Mouse (Mus musculus) layer of hippocampus, adult 18-20 months (tissue): ENCODE results near the gene Zfp493. TPM values are rescaled to one million over a fixed set of nuclear protein-coding genes. Genes with fewer than 3 reads are reported as not detected.

Experiments
- total RNA-seq, 2 experiments: library from RNA; stranded (reverse); gene quantifications; 2 replicates each; pipeline ENCODE4 v1.2.3; 2021

The Zfp493 gene
- total RNA-seq, 2 experiments from 2014 or later: 4.0 to 4.5 TPM

Other genes starting within 250 kb of the Zfp493 start
- gene Zfp748, start 225.9 kb upstream of the Zfp493 start, total RNA-seq: 10 to 100 TPM in 1 of 2 experiments, 1 to 10 TPM in 1; 9.5 to 11.0 TPM
- gene Zfp729b, start 170.0 kb upstream of the Zfp493 start, total RNA-seq: 1 to 10 TPM; 7.7 to 8.1 TPM
- 1 to 10 TPM; 1.3 to 3.7 TPM for gene Gm49345, start 141.9 kb upstream of the Zfp493 start, total RNA-seq
- gene Zfp729a, start 141.9 kb upstream of the Zfp493 start, total RNA-seq: 1 to 10 TPM; 9.1 to 10.0 TPM
- gene Zfp738, start 92.6 kb upstream of the Zfp493 start, total RNA-seq: 10 to 100 TPM; 20.9 to 21.8 TPM
- gene Zfp65, start 50.5 kb upstream of the Zfp493 start, total RNA-seq: 10 to 100 TPM; 13.8 to 14.7 TPM
- 1 to 10 TPM; 7.0 to 7.8 TPM for gene Zfp85, start 24.5 kb upstream of the Zfp493 start, total RNA-seq
- gene Zfp273, start 34.0 kb downstream of the Zfp493 start, total RNA-seq: 1 to 10 TPM; 7.8 to 8.3 TPM
- gene Gm10037, start 51.4 kb downstream of the Zfp493 start, total RNA-seq: 1 to 10 TPM; 7.6 to 9.3 TPM
- not detected for gene BC048507, start 83.6 kb downstream of the Zfp493 start, total RNA-seq